Mouse (Mus musculus): ENCODE measurements around the gene 1700029I15Rik. TPM values are rescaled to one million over a fixed set of nuclear protein-coding genes. Genes with fewer than 3 reads are reported as not detected.

1700029I15Rik gene
- polyA plus RNA-seq, 1 experiment from 2014 or later: 1.2 TPM

- no peak overlapping the region for H3K9ac ChIP-seq (ENCODE audit: low read length)
- ATAC-seq (ENCODE audit: insufficient number of reproducible peaks, low FRiP score, low TSS enrichment, low read depth) (no peak), DNase-seq (ENCODE audit: low spot score) (peak; percentile 22)
Observed at GRCm38 (mm10) chr2:92422388-92423135, 40.2 kb downstream of the 1700029I15Rik start.

GRCm38 (mm10) chr2:92423156-92423555 lies 40.8 kb downstream of the 1700029I15Rik start:
- no peaks in the 10 kb centered on the region for H3K36me3 ChIP-seq (ENCODE audit: control insufficient read depth, insufficient read depth, low read length)
- no peaks in the 10 kb centered on the region for H3K4me1 ChIP-seq (ENCODE audit: control insufficient read depth, insufficient read depth, low read length)
- 92% methylated on average over 9 of the region's 9 CpGs for WGBS
- no peak for ATAC-seq (ENCODE audit: insufficient number of reproducible peaks, low FRiP score, low TSS enrichment, low read depth)
- H3K9ac ChIP-seq (ENCODE audit: low read length): no peak overlapping the region
- H3K27ac ChIP-seq (replicated peaks; ENCODE audit: low read depth, low read length): no peak overlapping the region
- H3K27me3 ChIP-seq (ENCODE audit: control insufficient read depth, insufficient read depth, low read length): no peaks in the 10 kb centered on the region
- H3K9me3 ChIP-seq (ENCODE audit: control insufficient read depth, low read length): no peaks in the 10 kb centered on the region
- H3K4me3 ChIP-seq (ENCODE audit: low read depth, low read length): no peak overlapping the region
- DNase-seq (ENCODE audit: low spot score): no peak
- H3K4me2 ChIP-seq (ENCODE audit: low read depth, severe bottlenecking): no peak overlapping the region

More at GRCm38 (mm10) chr2:92422388-92423135, 40.2 kb downstream of the 1700029I15Rik start:
- Histone ChIP-seq H3K36me3 (ENCODE audit: control insufficient read depth, insufficient read depth, low read length) (no peaks in the 10 kb centered on the region), H3K4me2 (ENCODE audit: low read depth, severe bottlenecking) (no peak overlapping the region), H3K4me1 (ENCODE audit: control insufficient read depth, insufficient read depth, low read length) (no peaks in the 10 kb centered on the region), H3K9me3 (ENCODE audit: control insufficient read depth, low read length) (no peaks in the 10 kb centered on the region), H3K4me3 (ENCODE audit: low read depth, low read length) (no peak overlapping the region), H3K27ac (replicated peaks; ENCODE audit: low read depth, low read length) (no peak overlapping the region), H3K27me3 (ENCODE audit: control insufficient read depth, insufficient read depth, low read length) (no peaks in the 10 kb centered on the region)
- WGBS: 82% methylated on average over 10 of the region's 10 CpGs

- H3K36me3 ChIP-seq (ENCODE audit: control insufficient read depth, insufficient read depth, low read length): no peaks in the 10 kb centered on the region; the same call in 1 of the 2 replicates
- no peak overlapping the region for H3K27ac ChIP-seq (replicated peaks; ENCODE audit: low read depth, low read length)
- H3K4me3 ChIP-seq (ENCODE audit: low read depth, low read length): no peak overlapping the region
- no peak for DNase-seq (ENCODE audit: low spot score)
- H3K4me1 ChIP-seq (ENCODE audit: control insufficient read depth, insufficient read depth, low read length): no peaks in the 10 kb centered on the region
- no peaks in the 10 kb centered on the region for H3K9me3 ChIP-seq (ENCODE audit: control insufficient read depth, low read length)
- no peak overlapping the region for H3K4me2 ChIP-seq (ENCODE audit: low read depth, severe bottlenecking)
- 86% methylated on average over 9 of the region's 9 CpGs for WGBS
- ATAC-seq (ENCODE audit: insufficient number of reproducible peaks, low FRiP score, low TSS enrichment, low read depth): no peak
- H3K9ac ChIP-seq (ENCODE audit: low read length): no peak overlapping the region
- no peaks in the 10 kb centered on the region for H3K27me3 ChIP-seq (ENCODE audit: control insufficient read depth, insufficient read depth, low read length)
Observed at GRCm38 (mm10) chr2:92423702-92424461, 41.5 kb downstream of the 1700029I15Rik start.

- Histone ChIP-seq H3K4me2 (ENCODE audit: low read depth, severe bottlenecking) (no peak overlapping the region), H3K36me3 (ENCODE audit: control insufficient read depth, insufficient read depth, low read length) (no peaks in the 10 kb centered on the region; the same call in 1 of the 2 replicates), H3K4me1 (ENCODE audit: control insufficient read depth, insufficient read depth, low read length) (no peaks in the 10 kb centered on the region), H3K27ac (replicated peaks; ENCODE audit: low read depth, low read length) (peak overlapping the region; percentile 52; the same call in 1 of the 2 replicates), H3K9ac (ENCODE audit: low read length) (no peak overlapping the region), H3K27me3 (ENCODE audit: control insufficient read depth, insufficient read depth, low read length) (no peaks in the 10 kb centered on the region), H3K4me3 (ENCODE audit: low read depth, low read length) (no peak overlapping the region), H3K9me3 (ENCODE audit: control insufficient read depth, low read length) (no peaks in the 10 kb centered on the region)
- ATAC-seq (ENCODE audit: insufficient number of reproducible peaks, low FRiP score, low TSS enrichment, low read depth) (0 out of 2 replicates have a peak, but pooled peaks have one; percentile 23), DNase-seq (ENCODE audit: low spot score) (no peak)
- 87% methylated on average over 9 of the region's 9 CpGs for WGBS
Observed at GRCm38 (mm10) chr2:92424462-92425308, 42.3 kb downstream of the 1700029I15Rik start.

- Histone ChIP-seq H3K4me2 (ENCODE audit: low read depth, severe bottlenecking) (no peak overlapping the region), H3K9me3 (ENCODE audit: control insufficient read depth, low read length) (no peaks in the 10 kb centered on the region), H3K4me1 (ENCODE audit: control insufficient read depth, insufficient read depth, low read length) (no peaks in the 10 kb centered on the region), H3K9ac (ENCODE audit: low read length) (no peak overlapping the region), H3K27me3 (ENCODE audit: control insufficient read depth, insufficient read depth, low read length) (no peaks in the 10 kb centered on the region), H3K36me3 (ENCODE audit: control insufficient read depth, insufficient read depth, low read length) (no peaks in the 10 kb centered on the region; the same call in 1 of the 2 replicates), H3K27ac (replicated peaks; ENCODE audit: low read depth, low read length) (no peak overlapping the region), H3K4me3 (ENCODE audit: low read depth, low read length) (no peak overlapping the region)
- DNase-seq (ENCODE audit: low spot score) (no peak), ATAC-seq (ENCODE audit: insufficient number of reproducible peaks, low FRiP score, low TSS enrichment, low read depth) (no peak)
- WGBS: 95% methylated on average over 4 of the region's 4 CpGs
Observed at GRCm38 (mm10) chr2:92425366-92425765, 43.0 kb downstream of the 1700029I15Rik start.

- DNase-seq (ENCODE audit: low spot score) (no peak), ATAC-seq (ENCODE audit: insufficient number of reproducible peaks, low FRiP score, low TSS enrichment, low read depth) (no peak)
- Histone ChIP-seq H3K27me3 (ENCODE audit: control insufficient read depth, insufficient read depth, low read length) (no peaks in the 10 kb centered on the region), H3K4me3 (ENCODE audit: low read depth, low read length) (no peak overlapping the region), H3K4me1 (ENCODE audit: control insufficient read depth, insufficient read depth, low read length) (peaks cover 4% of the 10 kb centered on the region), H3K4me2 (ENCODE audit: low read depth, severe bottlenecking) (no peak overlapping the region), H3K9me3 (ENCODE audit: control insufficient read depth, low read length) (no peaks in the 10 kb centered on the region), H3K27ac (replicated peaks; ENCODE audit: low read depth, low read length) (no peak overlapping the region), H3K36me3 (ENCODE audit: control insufficient read depth, insufficient read depth, low read length) (no peaks in the 10 kb centered on the region; the same call in 1 of the 2 replicates), H3K9ac (ENCODE audit: low read length) (no peak overlapping the region)
- 84% methylated on average over 3 of the region's 3 CpGs for WGBS
Observed at GRCm38 (mm10) chr2:92426426-92426825, 44.1 kb downstream of the 1700029I15Rik start.

- H3K4me1 ChIP-seq (ENCODE audit: control insufficient read depth, insufficient read depth, low read length): peaks cover 17% of the 10 kb centered on the region
- H3K9ac ChIP-seq (ENCODE audit: low read length): no peak overlapping the region
- DNase-seq (ENCODE audit: low spot score): no peak
- H3K4me3 ChIP-seq (ENCODE audit: low read depth, low read length): no peak overlapping the region
- H3K27me3 ChIP-seq (ENCODE audit: control insufficient read depth, insufficient read depth, low read length): no peaks in the 10 kb centered on the region
- no peak overlapping the region for H3K4me2 ChIP-seq (ENCODE audit: low read depth, severe bottlenecking)
- 72% methylated on average over 6 of the region's 6 CpGs for WGBS
- peak; percentile 48; the same call in 1 of the 2 replicates for ATAC-seq (ENCODE audit: insufficient number of reproducible peaks, low FRiP score, low TSS enrichment, low read depth)
- no peaks in the 10 kb centered on the region; the same call in 1 of the 2 replicates for H3K36me3 ChIP-seq (ENCODE audit: control insufficient read depth, insufficient read depth, low read length)
- no peak overlapping the region for H3K27ac ChIP-seq (replicated peaks; ENCODE audit: low read depth, low read length)
- no peaks in the 10 kb centered on the region for H3K9me3 ChIP-seq (ENCODE audit: control insufficient read depth, low read length)
Observed at GRCm38 (mm10) chr2:92427882-92428281, 45.5 kb downstream of the 1700029I15Rik start.

- no peak overlapping the region for H3K9ac ChIP-seq (ENCODE audit: low read length)
- H3K27me3 ChIP-seq (ENCODE audit: control insufficient read depth, insufficient read depth, low read length): no peaks in the 10 kb centered on the region; the same call in 1 of the 2 replicates
- peaks cover 19% of the 10 kb centered on the region for H3K4me1 ChIP-seq (ENCODE audit: control insufficient read depth, insufficient read depth, low read length)
- DNase-seq (ENCODE audit: low spot score) (no peak), ATAC-seq (ENCODE audit: insufficient number of reproducible peaks, low FRiP score, low TSS enrichment, low read depth) (no peak)
- H3K9me3 ChIP-seq (ENCODE audit: control insufficient read depth, low read length): no peaks in the 10 kb centered on the region
- H3K36me3 ChIP-seq (ENCODE audit: control insufficient read depth, insufficient read depth, low read length): no peaks in the 10 kb centered on the region; the same call in 1 of the 2 replicates
- no peak overlapping the region for H3K4me2 ChIP-seq (ENCODE audit: low read depth, severe bottlenecking)
- 87% methylated on average over 2 of the region's 2 CpGs for WGBS
- H3K27ac ChIP-seq (replicated peaks; ENCODE audit: low read depth, low read length): no peak overlapping the region
- H3K4me3 ChIP-seq (ENCODE audit: low read depth, low read length): no peak overlapping the region
Observed at GRCm38 (mm10) chr2:92430089-92430488, 47.8 kb downstream of the 1700029I15Rik start.

Data from limb, embryonic 11.5 days (tissue).